Mouse (Mus musculus) lung, postnatal 25 days (tissue): ENCODE measurements around the gene Spred2.
A peak's percentile ranks its signal among the peaks of the same experiment; 100 is the strongest.
"Not testable (repeated sequence)": the region's sequence is repeated elsewhere in the genome, so short reads cannot be mapped to it uniquely, and the experiment has no call there.

Source experiments
- DNase-seq: peaks from one replicate; pipeline ENCODE4 v3.0.0; 2022; ENCODE audit warnings: low spot score

Gene Spred2

DNA sequence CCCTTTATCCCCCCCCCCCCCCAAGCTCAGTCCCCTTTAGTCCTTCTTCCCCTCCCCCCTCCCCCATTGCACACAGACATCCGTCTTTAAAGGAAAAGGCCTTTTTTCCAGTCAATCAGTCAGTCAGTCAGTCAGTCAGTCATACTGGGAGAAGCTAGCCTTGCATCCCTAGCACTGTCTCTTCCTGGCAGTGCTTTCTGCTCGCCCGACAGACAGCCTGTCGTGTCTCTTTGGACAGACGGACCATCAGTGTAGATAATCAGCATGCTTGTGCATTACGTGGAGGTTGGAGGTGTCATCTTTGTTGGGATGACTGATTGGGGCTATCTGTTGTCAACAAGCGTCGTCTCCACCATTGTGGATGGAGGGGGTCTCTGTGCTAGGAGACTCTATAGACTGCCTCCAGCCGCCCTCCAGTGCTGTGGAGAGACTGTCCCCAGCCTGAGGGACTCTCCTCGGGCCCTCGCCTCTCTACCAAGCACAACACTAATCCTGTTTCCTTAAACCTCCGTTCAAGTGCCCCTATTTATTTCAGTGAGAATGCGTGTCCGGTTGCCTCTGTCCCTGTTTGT, 98.8 kb downstream of the Spred2 start:
- DNase-seq = no peak

- peak; percentile 7 for DNase-seq
These were observed 101.7 kb downstream of the Spred2 start for GRCm38 (mm10) chr11:20025899-20026298.

DNA sequence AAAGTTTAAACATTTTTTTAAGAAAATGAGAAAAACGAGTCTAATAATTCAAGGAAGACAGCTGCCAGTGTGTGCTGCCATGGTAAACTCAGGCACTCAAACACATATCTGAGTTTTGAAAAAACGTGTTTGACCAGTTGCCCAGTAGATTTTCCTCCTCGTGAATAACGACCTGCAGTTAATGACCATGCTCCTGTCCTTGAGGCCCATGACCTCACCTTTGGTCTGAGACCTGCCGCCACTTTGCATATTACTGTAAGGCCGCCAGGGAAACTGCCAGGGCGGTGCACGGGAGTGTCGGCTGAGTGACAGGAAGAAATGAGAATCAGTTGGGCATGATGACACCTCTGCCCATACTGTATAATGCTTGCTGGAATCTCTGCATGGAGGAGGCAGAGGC, 103.5 kb downstream of the Spred2 start:
- no peak for DNase-seq

DNA sequence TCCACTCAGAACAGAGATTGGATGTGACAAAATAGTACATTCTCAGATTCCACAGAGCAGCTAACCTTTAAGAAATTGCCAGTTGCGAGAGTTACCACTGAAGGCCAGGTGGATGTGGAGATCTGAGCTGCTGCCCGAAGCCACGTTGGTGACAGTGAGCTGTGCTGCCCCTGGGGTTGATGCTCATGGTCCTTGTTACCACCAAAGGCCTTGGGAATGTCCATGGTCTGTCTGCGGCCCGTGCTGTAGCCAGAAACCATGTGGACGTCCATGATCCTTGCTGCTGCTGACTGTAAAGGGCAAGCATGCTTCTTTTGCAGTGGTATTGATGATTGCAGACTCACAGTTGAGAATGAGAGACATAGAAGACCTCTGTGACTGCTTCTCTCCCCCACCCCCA, 104.2 kb downstream of the Spred2 start:
- DNase-seq = no peak

- no peak for DNase-seq
These were observed 104.8 kb downstream of the Spred2 start for GRCm38 (mm10) chr11:20029014-20029413.

DNA sequence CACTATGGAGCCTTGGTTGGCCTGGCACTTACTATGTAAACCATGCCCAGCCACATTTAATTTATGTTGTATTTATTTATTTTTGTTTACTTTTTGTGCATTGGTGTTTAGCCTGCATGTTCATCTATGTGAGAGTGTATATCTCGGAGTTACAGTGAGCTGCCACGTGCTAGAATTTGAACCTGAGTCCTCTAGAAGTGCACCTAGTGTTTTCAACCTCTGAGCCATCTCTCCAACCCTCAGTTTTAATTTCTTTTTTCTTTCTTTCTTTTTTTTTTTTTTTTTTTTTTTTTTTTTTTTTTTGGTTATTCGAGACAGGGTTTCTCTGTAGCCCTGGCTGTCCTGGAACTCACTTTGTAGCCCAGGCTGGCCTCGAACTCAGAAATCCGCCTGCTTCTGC, 106.8 kb downstream of the Spred2 start:
- DNase-seq = not testable (repeated sequence)

DNA sequence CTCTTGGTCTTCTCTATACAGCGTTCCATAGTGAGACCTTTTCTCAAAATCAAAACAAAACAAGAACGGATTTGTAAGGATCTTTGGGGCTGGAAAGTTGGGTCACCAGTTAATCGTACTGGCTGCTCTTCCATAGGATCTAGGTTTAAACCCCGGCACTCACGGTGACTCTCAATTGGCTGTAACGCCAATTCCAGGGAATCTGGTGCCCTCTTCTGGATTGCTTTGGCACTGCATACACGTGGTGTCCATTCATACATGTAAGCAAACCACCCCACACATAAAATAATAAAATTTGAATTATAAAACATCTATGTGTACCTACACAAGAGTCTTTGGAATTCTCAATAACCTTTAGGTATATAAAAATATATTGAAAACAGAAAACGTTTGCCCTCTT, 107.4 kb downstream of the Spred2 start:
- peak; percentile 8 for DNase-seq

DNA sequence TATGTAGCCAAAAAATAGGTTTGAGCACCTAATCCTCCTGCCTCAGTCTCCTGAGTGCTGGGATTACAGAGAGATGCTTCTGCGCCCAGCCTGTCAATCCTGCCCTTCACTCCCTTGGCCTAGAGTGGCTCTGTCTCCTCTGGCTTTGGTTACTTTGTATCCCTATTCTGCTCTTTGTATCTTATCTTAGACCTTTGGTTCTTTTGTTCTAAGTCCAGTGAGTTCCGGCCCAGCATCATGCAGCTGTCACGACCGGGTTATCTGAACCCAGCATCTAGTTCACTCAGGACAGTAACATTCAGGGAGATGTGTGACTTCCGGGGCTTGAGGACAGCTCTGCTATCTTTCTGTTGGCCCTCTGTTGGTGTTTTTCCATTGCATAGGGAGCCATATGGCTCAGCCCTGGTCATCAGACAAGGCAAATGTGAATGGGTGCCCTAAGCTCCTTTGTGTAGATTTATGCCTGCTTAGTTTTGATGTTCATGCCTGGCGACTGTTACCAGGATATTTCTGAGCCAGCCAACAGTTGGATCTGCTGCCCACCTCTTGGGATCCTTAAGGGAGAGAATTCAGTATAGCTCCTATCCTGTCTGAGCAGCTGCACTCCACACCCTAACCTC, 109.5 kb downstream of the Spred2 start:
- no peak for DNase-seq

- DNase-seq = no peak
These were observed 110.3 kb downstream of the Spred2 start for GRCm38 (mm10) chr11:20034337-20034947.

DNA sequence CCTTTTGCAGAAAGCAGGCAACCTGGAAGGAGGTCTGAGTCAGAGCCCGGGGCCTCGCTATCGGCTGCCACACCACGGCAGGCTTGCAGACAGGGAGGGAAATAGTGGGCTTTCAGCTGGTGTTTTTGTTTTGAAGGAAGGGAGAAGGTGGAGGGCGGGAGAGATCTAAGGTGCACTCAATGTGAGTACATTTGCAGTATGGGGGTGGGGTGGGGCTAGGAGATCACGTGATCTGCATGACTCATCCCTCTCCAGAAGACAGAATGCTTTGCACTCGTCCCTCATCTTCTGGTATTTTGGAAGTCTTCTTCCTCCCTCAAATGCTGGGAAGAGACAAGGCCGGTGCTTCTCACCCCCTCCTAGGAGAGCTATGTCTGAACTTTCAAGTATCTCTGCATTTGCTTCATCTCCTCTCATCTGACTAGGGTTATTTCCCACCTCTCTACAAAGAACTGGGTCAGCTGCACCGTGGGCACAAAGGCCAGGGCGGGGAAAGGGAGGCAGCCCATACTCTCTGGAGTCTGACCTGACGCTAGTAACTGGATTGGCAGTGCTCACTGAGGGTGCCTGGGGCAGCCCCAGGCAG, 111.3 kb downstream of the Spred2 start:
- no peak for DNase-seq

DNA sequence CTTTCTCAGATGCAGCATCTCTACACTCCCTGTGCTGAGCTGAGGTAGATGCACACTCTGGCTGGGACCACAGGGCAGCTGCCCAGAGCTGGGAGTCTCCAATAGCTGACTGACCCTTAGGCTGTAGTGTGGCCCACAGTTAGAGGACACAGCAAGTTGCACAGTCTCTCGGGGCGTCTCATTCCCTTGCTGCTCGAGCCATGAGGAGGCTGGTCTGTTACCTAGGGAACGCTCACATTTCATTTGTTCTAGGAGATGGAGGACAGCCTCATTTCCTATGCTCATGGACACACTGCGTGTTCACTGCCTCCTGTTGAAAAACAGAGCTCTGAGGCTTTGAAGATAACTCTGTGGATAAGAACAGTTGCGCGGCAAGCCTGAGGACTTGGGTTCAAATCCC, 111.8 kb downstream of the Spred2 start:
- no peak for DNase-seq

DNA sequence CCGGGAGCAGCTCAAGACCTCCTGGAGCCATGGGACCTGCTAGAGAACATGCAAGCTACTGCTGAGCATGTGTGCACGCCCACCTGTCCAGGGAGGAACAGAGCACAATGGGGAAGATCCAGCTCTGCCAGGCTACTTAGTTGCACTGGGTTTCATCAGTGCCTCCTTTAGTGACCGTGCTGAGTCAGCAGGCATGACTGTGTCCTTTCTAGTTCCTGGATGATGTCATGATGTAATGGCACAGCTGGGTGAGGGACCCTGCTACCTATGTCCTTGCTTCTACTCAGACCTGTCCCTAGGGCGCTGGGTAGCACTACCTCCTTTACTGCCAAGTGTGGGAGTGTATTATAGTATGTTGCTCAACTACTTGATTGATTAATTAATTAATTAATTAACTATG, 113.6 kb downstream of the Spred2 start:
- DNase-seq = no peak

DNA sequence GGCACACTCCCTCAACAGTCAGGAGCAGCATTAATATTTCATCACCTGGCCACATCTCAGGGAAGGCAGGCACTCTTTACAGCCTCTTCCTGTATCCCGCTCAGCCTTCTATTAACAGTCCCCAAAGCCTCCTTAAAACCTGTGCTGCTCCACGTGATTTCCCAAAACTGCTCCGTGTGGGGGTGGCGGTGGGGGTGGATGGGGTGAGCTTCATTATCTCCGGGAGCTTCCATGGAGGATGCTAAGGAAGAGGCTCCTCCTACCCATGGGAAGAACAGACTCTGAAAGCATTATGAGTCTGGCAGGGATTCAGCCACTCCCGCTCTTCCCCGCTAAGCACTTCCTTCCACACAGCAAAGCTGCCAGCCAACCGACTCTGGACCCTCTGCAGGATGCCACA, 114.5 kb downstream of the Spred2 start:
- no peak for DNase-seq

DNA sequence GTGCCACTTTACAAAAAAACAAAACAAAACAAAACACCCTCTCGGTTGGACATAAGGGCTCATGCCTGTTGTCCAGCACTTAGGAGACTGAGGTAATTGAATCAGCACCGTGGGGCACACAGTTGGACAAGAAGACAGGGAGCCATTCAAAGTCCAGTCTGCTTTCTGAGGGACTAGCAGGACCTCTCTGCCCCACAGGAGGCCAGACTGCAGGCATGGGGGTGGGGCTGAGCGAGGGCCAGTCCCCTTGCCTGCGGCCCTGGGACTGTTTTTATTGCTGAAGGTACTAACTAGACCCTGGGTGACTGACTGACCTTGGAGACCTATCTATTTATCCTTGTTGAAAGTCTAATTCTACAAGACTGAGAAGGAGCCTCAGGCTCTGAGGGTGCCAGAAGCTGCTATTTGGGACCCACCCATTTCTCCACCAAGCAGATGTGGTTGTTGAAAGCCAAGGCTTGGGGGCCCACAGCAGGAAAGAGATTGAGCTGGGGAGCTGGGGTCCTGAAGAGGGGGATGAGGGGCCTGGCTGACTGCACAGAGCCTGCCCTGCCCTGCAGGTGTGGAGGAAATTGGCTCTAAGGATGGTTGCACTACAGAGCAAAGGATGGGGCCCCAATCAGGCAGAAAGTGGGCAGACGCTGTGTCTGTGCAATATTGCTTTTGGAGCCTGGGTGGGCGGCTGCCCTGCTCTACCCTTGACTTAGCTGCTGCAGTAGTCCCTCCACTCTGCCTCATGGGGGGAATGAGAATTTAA, 117.2 kb downstream of the Spred2 start:
- no peak for DNase-seq

DNA sequence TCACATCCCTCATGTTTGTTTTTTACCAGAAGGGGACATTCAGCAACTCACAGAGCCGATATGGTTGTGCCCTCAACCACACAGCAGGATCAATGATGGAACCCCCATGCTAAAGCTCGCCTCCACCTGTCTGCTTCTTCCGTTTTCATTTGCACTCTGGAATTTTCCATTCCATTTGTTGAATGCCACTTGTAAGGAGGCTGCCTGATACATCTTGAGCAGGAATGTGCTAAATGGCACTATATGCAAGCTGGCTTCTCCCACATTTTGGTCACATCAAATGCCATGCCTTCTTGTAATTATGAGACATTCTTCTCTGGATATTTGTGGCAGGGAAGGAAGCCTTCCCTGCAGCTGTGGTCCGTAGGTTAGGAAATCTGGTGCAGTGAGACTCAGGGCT, 117.9 kb downstream of the Spred2 start:
- no peak for DNase-seq

DNA sequence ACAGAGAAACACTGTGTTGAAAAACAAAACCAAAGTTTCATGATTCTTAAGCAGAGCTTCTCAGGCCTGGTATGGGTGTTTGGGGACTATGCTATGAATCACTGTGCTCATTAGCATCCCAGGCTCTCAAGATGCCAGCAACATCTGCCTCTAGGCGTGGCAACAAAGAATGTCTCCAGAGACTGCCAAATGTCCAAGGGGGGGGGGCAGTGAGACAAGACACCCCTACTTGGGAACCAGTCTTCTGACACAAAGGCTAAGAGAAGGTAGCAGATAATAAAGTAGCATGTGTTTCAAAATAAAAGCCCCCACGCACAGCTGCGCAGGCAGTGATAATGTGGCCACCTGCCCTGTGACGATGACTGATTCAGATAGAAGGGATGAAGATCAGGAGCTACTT, 119.1 kb downstream of the Spred2 start:
- DNase-seq = no peak

GRCm38 (mm10) chr11:20045586-20045985, 121.4 kb downstream of the Spred2 start:
- no peak for DNase-seq

DNA sequence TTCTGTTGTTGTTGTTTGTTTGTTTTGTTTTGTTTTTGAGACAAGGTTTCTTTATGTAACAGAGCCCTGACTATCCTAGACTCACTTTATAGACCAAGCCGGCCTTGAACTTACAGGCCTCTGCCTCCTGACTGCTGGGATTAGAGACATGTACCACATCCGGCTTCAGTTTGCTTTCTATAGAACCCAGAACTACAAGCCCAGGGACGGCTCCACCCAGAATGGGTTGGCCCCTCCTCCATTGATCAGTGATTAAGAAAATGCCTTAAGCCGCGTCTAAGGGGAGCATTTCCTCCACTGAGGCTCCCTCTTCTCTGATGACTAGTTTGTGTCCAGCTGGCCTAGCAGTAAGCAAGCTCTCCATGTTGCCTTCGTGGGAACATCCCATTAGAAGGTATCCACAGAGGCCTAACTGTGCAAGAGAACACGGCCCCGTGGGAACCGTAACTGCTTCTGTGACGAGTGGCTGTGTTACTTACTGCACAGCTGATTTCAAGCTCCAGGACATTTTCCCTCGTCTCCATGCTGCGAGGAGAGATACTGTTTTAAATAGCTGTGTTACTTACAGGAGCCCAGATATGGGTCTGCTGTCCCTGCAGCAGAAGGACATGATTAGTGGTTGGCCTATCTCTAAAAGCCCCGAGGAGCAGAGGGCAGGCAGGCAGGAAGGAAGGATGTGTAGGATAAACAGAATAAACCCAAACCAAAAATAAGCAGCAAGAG, 128.8 kb downstream of the Spred2 start:
- no peak for DNase-seq

- DNase-seq = no peak
These were observed 129.8 kb downstream of the Spred2 start for GRCm38 (mm10) chr11:20053951-20054350.

DNA sequence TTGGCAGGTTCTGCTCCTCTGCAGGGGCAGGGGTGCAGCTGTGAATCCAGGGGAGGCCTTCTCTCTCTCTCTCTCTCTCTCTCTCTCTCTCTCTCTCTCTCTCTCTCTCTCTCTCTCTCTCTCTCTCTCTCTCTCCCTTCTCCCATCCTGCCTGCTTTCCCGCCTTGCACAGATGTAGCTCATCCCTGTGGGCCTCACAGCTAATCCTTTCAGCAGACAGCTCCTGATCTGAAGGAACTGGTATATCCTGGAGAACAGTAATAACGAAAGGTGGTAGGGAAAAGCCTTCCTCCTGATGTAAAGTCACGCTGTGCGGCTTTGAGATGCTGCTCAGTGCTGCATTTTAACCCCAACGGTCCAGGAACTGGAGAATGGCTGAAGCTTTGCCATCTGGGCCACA, 130.4 kb downstream of the Spred2 start:
- DNase-seq = no peak

GRCm38 (mm10) chr11:20056168-20056567, 132.0 kb downstream of the Spred2 start:
- no peak for DNase-seq

DNA sequence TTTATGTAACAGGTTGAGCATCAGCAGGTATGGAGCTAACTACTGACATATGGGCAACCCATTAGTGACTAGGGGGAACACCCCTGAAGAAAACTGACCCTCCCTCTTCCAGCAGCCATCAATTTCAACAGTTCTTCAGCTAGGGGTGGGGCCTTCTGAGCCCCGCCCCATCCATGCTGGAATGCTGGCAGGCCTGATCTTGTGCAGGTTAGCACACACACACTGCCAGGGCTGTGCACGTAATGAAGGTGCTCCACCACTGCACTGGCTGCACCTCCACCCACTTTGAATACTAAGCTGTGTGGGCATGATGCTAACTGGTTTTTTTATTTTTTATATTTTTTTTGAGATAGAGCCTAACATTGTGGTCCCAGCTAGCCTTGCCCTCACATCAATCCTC, 133.3 kb downstream of the Spred2 start:
- DNase-seq = no peak
